Mouse (Mus musculus) forebrain, embryonic 14.5 days (tissue): ENCODE data around the gene 4930562C15Rik. TPM values are rescaled to one million over a fixed set of nuclear protein-coding genes. Genes with fewer than 3 reads are reported as not detected.

ENCODE experiments used
- ATAC-seq: fragments of 200-750 bp; cut with Nextera tagmentation; 2 replicates; pipeline ENCODE4 v1.8.0; 2017; ENCODE audit warnings: mild to moderate bottlenecking, moderate library complexity
- DNase-seq: peaks from one replicate; pipeline ENCODE4 v3.0.0-alpha.2; 2015; ENCODE audit warnings: low spot score
- H3K27ac ChIP-seq: fragments of 300-500 bp; sonication (generic); 2 replicates; pipeline ENCODE4 v1.5.1; 2014; ENCODE audit warnings: low read depth, mild to moderate bottlenecking, control low read depth, low read length, moderate library complexity
- H3K27me3 ChIP-seq: fragments of 300-500 bp; sonication (generic); replicated peaks from 2 replicates; pipeline ENCODE4 v1.6.1; 2014; ENCODE audit warnings: low read length, control low read depth, mixed read lengths; ENCODE audit not compliant: control insufficient read depth, insufficient read depth
- H3K36me3 ChIP-seq: fragments of 300-500 bp; sonication (generic); 2 replicates; pipeline ENCODE4 v1.6.1; 2014; ENCODE audit warnings: low read length, control low read depth; ENCODE audit not compliant: control insufficient read depth, insufficient read depth
- H3K4me1 ChIP-seq: fragments of 300-500 bp; sonication (generic); 2 replicates; pipeline ENCODE4 v1.6.1; 2014; ENCODE audit warnings: antibody characterized with exemption, low read length, control low read depth; ENCODE audit not compliant: control insufficient read depth, insufficient read depth
- H3K4me2 ChIP-seq: fragments of 300-500 bp; sonication (generic); 2 replicates; pipeline ENCODE4 v1.6.1; 2014; ENCODE audit warnings: mild to moderate bottlenecking, control low read depth, low read length
- H3K4me3 ChIP-seq: fragments of 300-500 bp; sonication (generic); 2 replicates; pipeline ENCODE4 v1.5.1; 2014; ENCODE audit warnings: low read depth, low read length, control low read depth
- H3K9ac ChIP-seq: fragments of 300-500 bp; sonication (generic); 2 replicates; pipeline ENCODE4 v1.6.1; 2014; ENCODE audit warnings: mild to moderate bottlenecking, low read length, control low read depth, moderate library complexity
- H3K9me3 ChIP-seq: fragments of 300-500 bp; sonication (generic); replicated peaks from 2 replicates; pipeline ENCODE4 v1.6.1; 2016; ENCODE audit warnings: low read length, control low read depth, mixed read lengths; ENCODE audit not compliant: control insufficient read depth
- WGBS: fragments of 180-500 bp; shearing (Covaris S2); extraction: QIAGEN DNeasy Blood & Tissue Kit; methylation state at CpG from one replicate; pipeline ENCODE4 v1.1.7; 2014; 5-methylcytosine and 5-hydroxymethylcytosine counted together
- polyA plus RNA-seq: library from polyadenylated mRNA; unstranded; fragments of >200 nt; fragmentation: Nextera tagmentation; extraction: Ambion mirVana; gene quantifications from 2 replicates; pipeline ENCODE4 v1.2.1, GENCODE M21; 2014

The 4930562C15Rik gene
- polyA plus RNA-seq, 1 experiment from 2014 or later: 0.14 TPM

DNA sequence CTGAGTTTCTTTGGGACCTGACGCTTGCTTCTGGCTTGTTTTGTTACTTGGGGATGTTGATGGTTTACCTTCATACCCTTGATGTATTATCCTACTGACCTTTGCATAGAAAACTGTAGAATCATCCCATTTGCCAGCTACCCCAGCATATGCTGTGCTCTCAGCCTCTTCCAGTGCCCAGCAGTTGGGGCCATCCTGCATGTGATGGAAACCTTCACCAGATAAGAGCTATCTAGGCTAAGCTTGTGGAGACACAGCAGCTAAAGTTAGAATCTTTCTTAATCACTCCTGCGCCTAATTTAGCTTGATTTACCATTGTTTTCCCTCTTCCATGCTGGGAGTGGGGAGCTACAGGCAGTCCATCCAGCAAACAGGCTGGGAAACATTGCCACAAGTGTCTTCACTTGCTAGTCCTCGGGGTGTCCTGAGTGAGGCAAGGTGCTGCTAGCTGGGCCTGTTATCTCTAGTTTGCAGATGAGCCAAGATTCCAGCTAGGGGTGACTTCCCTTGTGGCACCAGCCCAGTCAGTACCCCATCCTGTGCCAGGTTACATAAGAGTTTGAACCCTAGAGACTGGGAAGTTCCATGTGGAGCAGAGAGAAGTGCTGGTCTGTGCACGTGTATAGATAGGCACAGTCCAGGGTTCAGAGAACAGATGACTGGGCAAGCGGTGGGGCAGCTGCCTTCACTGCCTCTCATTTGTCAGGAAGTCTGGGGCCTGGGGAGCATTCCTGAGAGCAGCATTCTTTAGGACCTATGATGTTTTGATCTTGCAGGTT lies 61.2 kb downstream of the 4930562C15Rik start:
- Histone ChIP-seq H3K4me2 (no peak overlapping the region), H3K27ac (no peak overlapping the region), H3K27me3 (no peaks in the 10 kb centered on the region), H3K4me1 (no peaks in the 10 kb centered on the region), H3K9ac (no peak overlapping the region), H3K36me3 (0 out of 2 replicates have a peak, but pooled peaks cover 3% of the 10 kb centered on the region), H3K4me3 (no peak overlapping the region), H3K9me3 (no peaks in the 10 kb centered on the region)
- DNase-seq (no peak), ATAC-seq (no peak)
- 80% methylated on average over 5 of the region's 5 CpGs for WGBS

GRCm38 (mm10) chr16:4897146-4897730 lies 62.0 kb downstream of the 4930562C15Rik start:
- Histone ChIP-seq H3K4me1 (no peaks in the 10 kb centered on the region), H3K36me3 (0 out of 2 replicates have a peak, but pooled peaks cover 3% of the 10 kb centered on the region), H3K4me2 (no peak overlapping the region), H3K27ac (no peak overlapping the region), H3K9me3 (no peaks in the 10 kb centered on the region), H3K4me3 (no peak overlapping the region), H3K9ac (no peak overlapping the region), H3K27me3 (no peaks in the 10 kb centered on the region)
- WGBS: 50% methylated on average over 7 of the region's 7 CpGs
- DNase-seq (no peak), ATAC-seq (no peak)

GRCm38 (mm10) chr16:4898881-4899280 lies 63.7 kb downstream of the 4930562C15Rik start:
- no peaks in the 10 kb centered on the region for H3K9me3 ChIP-seq
- H3K4me3 ChIP-seq: no peak overlapping the region
- no peak for DNase-seq
- no peaks in the 10 kb centered on the region for H3K27me3 ChIP-seq
- ATAC-seq: no peak
- no peaks in the 10 kb centered on the region for H3K4me1 ChIP-seq
- no peaks in the 10 kb centered on the region for H3K36me3 ChIP-seq
- no peak overlapping the region for H3K27ac ChIP-seq
- WGBS: 79% methylated on average over 6 of the region's 6 CpGs
- H3K9ac ChIP-seq: no peak overlapping the region
- no peak overlapping the region for H3K4me2 ChIP-seq

GRCm38 (mm10) chr16:4899711-4900110 lies 64.5 kb downstream of the 4930562C15Rik start:
- Histone ChIP-seq H3K27me3 (no peaks in the 10 kb centered on the region), H3K4me2 (no peak overlapping the region), H3K36me3 (no peaks in the 10 kb centered on the region), H3K4me1 (no peaks in the 10 kb centered on the region), H3K9me3 (no peaks in the 10 kb centered on the region), H3K9ac (no peak overlapping the region), H3K4me3 (no peak overlapping the region), H3K27ac (no peak overlapping the region)
- 75% methylated on average over 2 of the region's 2 CpGs for WGBS
- ATAC-seq (no peak), DNase-seq (no peak)

DNA sequence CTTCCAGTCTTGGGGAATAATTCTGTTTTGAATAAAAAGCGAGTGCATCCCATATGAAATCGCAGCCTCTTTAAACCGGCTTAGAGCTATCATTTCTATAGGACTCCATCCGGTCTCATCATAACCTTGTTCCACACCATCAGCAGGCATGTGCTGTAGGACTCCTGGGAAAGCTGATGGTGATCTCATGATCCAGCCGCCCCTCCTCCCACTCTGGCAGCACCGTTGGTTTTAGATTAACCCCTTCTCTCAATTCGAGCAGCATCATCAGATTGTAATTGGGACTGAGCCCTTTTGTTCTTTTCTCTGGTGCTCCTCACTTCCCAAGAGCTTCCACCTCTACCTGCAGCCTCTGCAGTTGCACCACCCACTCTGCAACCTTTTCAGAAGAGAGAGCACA lies 66.0 kb downstream of the 4930562C15Rik start:
- no peak overlapping the region for H3K27ac ChIP-seq
- no peaks in the 10 kb centered on the region for H3K9me3 ChIP-seq
- H3K9ac ChIP-seq: no peak overlapping the region
- 55% methylated on average over 7 of the region's 7 CpGs for WGBS
- DNase-seq: no peak
- H3K27me3 ChIP-seq: no peaks in the 10 kb centered on the region
- H3K4me3 ChIP-seq: no peak overlapping the region
- no peaks in the 10 kb centered on the region for H3K36me3 ChIP-seq
- H3K4me1 ChIP-seq: no peaks in the 10 kb centered on the region
- H3K4me2 ChIP-seq: no peak overlapping the region
- no peak for ATAC-seq

DNA sequence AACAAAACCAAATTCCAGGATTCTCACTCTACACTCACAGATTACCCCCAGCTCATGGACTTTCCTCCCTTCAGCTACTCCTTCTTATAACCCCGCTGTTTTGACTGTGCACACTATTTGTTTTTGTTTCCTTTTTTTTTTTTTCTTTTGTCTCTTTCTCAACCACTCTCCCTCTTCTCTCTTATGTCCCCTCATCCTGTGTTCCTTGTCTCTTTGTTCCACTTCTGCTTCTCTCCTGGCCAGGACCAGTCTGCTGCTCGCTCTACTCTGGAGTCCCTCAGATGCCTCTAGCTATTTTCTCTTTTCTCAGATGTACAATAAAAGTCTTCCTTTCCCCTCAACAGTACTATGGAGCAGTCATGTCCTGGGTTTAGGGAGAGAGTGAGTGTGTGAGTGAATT lies 67.2 kb downstream of the 4930562C15Rik start:
- no peak overlapping the region for H3K4me3 ChIP-seq
- H3K4me2 ChIP-seq: no peak overlapping the region
- no peak for ATAC-seq
- no peaks in the 10 kb centered on the region for H3K36me3 ChIP-seq
- 80% methylated on average over 2 of the region's 2 CpGs for WGBS
- H3K27ac ChIP-seq: no peak overlapping the region
- no peaks in the 10 kb centered on the region for H3K9me3 ChIP-seq
- H3K9ac ChIP-seq: no peak overlapping the region
- DNase-seq: no peak
- H3K27me3 ChIP-seq: no peaks in the 10 kb centered on the region
- no peaks in the 10 kb centered on the region for H3K4me1 ChIP-seq

- Histone ChIP-seq H3K27me3 (no peaks in the 10 kb centered on the region), H3K4me1 (no peaks in the 10 kb centered on the region), H3K4me2 (no peak overlapping the region), H3K9ac (no peak overlapping the region), H3K9me3 (no peaks in the 10 kb centered on the region), H3K4me3 (no peak overlapping the region), H3K36me3 (no peaks in the 10 kb centered on the region), H3K27ac (no peak overlapping the region)
- 91% methylated on average over 6 of the region's 6 CpGs for WGBS
- DNase-seq: no peak
- ATAC-seq: no peak
Observed at GRCm38 (mm10) chr16:4903491-4904102, 68.4 kb downstream of the 4930562C15Rik start.

DNA sequence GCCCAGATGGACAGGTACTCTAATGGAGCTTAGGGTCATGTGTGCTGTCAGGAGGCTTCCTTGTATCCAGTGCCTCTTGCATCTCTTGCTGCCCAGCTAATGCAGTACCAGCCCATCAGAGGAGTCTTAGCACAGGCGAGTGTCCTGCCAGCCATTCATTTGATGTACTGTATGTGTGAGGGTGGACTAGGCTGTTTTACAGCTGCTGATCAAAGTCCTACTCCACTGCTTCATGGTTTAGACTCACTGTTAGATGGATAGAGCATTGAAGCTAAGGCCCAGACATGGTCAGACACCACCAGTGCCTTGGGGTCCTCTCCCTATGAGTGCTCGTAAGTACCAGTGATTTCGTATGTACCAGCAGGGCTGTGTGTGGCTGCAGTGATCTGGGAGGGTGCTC lies 69.7 kb downstream of the 4930562C15Rik start:
- Histone ChIP-seq H3K36me3 (peaks cover 5% of the 10 kb centered on the region), H3K4me3 (no peak overlapping the region), H3K9ac (no peak overlapping the region), H3K4me2 (no peak overlapping the region), H3K27me3 (no peaks in the 10 kb centered on the region), H3K27ac (no peak overlapping the region), H3K9me3 (no peaks in the 10 kb centered on the region), H3K4me1 (no peaks in the 10 kb centered on the region)
- ATAC-seq (no peak), DNase-seq (no peak)
- WGBS: 87% methylated on average over 3 of the region's 3 CpGs

GRCm38 (mm10) chr16:4905591-4905990 lies 70.4 kb downstream of the 4930562C15Rik start:
- Histone ChIP-seq H3K27me3 (no peaks in the 10 kb centered on the region), H3K4me3 (no peak overlapping the region), H3K27ac (no peak overlapping the region), H3K4me1 (no peaks in the 10 kb centered on the region), H3K36me3 (peaks cover 7% of the 10 kb centered on the region), H3K9me3 (no peaks in the 10 kb centered on the region), H3K9ac (no peak overlapping the region), H3K4me2 (no peak overlapping the region)
- DNase-seq: no peak
- WGBS: 78% methylated on average over 1 of the region's 1 CpGs
- ATAC-seq: no peak
